Mouse (Mus musculus): ENCODE results near the gene Zfp788.
"Not testable (repeated sequence)": the region's sequence is repeated elsewhere in the genome, so short reads cannot be mapped to it uniquely, and the experiment has no call there.

The Zfp788 gene

GRCm38 (mm10) chr7:41632409-41633220, at the start of gene Zfp788:
Gene Zfp788 (plus strand): TSS chr7:41633203.
- POLR2A ChIA-PET = interaction anchor here (0.6 to 3.9 kb wide), 81 partner anchors 10 to 1977 kb away, joined by 3 to 80 read pairs (median 5); partner anchors contain the start of genes 2610021A01Rik (in 3 of the 4), AI987944 (in 3 of the 4), AW146154 (in 2 of the 4) and Gm20449 (in 2 of the 4)
- CTCF ChIA-PET = interaction anchor here (0.6 to 3.1 kb wide), 15 partner anchors 29 to 1833 kb away, joined by 3 to 34 read pairs (median 5); partner anchors contain the start of genes AW146154 (in 3 of the 4) and Gm20449 (in 3 of the 4)

DNA sequence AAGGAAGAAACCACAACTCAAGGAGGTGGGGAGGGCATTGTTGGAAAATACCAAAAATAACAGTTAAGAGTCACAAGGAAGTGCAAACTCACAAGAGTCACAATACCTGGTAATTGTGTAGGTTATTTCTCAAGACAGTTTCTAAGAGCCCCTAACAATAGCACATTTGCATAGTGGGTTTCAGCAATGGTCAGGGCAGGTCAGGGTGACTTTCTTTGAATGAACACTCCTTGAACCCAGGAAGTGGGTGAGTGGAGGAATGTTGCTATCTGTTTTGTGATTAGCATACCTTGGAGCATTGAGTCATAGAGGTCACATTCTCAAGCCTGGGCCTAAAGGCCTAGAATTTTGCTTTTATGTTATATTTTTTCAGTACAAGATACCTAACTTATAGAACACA, 45.2 kb upstream of the Zfp788 start:
- POLR2A ChIA-PET = interaction anchor here in 1 of 4 experiments (1.2 kb wide), 1 partner anchor 45 kb away, joined by 3 read pairs; the partner anchor contains the start of gene Zfp788
- CTCF ChIA-PET = not testable (repeated sequence)

DNA sequence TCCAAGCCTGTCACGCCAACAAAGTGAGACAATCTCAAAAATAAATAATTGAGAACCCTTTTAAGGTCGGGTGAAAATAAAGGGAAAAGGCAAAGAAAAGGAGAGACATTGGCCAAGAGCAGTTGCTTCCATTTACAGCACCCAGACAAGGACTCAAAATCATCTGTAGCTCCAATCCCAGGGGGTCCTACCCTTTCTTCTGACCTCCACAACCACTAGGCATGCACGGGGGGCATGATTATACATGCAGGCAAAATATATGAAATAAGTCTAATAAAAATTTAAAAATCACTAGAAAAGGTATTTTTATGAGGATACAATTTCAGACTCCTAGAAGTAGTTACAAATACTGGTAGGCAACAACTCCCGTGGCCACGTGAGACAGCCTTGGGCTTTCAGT, 34.4 kb upstream of the Zfp788 start:
- ChIA-PET CTCF (no interaction called here), POLR2A (interaction anchor here in 3 of 4 experiments (0.7 to 2.3 kb wide), 13 partner anchors 10 to 205 kb away, joined by 3 to 11 read pairs (median 4); partner anchors contain the start of genes Zfp788 (in 3 of the 3), AI987944 (in 2 of the 3), AW146154 (in 2 of the 3) and Gm20449 (in 2 of the 3))

DNA sequence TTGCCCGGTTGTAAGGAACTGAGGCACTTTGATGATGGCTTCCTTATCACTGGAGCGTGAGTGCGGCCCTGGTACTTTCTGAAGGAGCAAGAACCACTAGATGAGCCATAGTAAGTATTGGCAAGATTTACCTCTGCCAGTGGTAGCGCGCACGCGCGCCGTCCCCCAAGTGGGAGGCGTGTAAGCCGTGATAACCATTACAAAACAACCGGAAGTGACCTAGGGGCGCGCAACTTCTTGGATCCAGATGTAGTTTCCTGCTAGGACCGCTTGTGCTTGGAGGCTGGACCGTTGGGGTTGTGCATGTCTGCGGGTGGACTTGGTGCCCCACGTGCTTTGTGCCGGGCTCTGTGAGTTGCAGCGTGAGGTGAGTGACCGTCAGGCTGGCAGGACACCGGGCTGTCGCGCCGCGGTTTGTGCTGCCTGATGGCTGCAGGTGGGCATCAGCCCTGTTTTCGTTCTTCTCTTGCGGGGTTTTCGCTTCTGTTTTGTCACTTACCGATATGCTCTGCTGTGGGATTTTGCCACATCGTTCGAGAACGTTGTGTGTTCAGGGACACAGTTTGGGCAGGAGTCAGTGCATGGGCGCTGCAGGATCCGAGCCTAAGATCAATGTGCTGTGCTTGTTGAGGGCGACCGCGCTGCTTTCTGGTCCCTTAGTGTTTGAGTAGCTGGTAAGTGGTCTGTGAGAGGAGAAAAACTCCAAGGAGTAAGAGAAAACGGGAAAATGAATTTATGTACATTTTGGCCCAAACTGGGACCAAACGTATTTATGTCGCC, 33.8 kb upstream of the Zfp788 start, which contains the start of gene 2610021A01Rik:
TSS of gene 2610021A01Rik (plus strand) at position 197 of the 780 bp plus-strand sequence.
- ChIA-PET CTCF (interaction anchor here in 2 of 4 experiments (0.8 to 1.0 kb wide), 2 partner anchors 8 to 99 kb away, joined by 3 read pairs; no protein-coding TSS in a partner anchor), POLR2A (interaction anchor here in 3 of 4 experiments (0.6 to 2.4 kb wide), 25 partner anchors 9 to 906 kb away, joined by 3 to 20 read pairs (median 5); partner anchors contain the start of genes Zfp788 (in 3 of the 3), AW146154 (in 2 of the 3), Gm20449 (in 2 of the 3) and AI987944 (in 1 of the 3))

GRCm38 (mm10) chr7:41599932-41600548, 33.0 kb upstream of the Zfp788 start:
- ChIA-PET CTCF (interaction anchor here in 3 of 4 experiments (0.7 to 1.2 kb wide), 5 partner anchors 9 to 100 kb away, joined by 3 to 5 read pairs (median 3); partner anchors contain the start of gene Zfp788 (in 1 of the 3)), POLR2A (interaction anchor here in 3 of 4 experiments (0.5 to 2.4 kb wide), 21 partner anchors 9 to 905 kb away, joined by 3 to 20 read pairs (median 5); partner anchors contain the start of genes Zfp788 (in 3 of the 3), AW146154 (in 2 of the 3), Gm20449 (in 2 of the 3) and AI987944 (in 1 of the 3))

DNA sequence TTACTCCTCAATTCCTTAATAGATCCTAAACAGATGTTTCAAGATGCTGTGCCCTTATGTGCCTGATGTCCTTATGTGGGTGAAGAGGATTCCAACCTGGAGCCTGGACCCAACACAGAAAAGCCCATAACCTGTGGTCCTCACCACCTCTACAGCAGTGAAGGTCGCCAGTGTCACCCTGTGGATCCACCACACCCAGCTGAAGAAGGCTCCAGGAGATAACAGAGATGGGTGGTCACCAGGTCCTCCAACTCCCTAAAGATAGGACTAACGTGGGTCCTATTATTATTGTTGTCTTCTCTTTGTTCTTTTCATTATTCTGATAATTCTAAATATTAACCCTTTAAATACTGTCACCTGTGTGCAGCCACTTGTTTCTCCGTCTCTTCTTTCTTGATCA, 21.3 kb upstream of the Zfp788 start:
- ChIA-PET POLR2A (interaction anchor here in 1 of 4 experiments (1.0 kb wide), 1 partner anchor 28 kb away, joined by 3 read pairs; no protein-coding TSS in a partner anchor), CTCF (no interaction called here)

- POLR2A ChIA-PET = interaction anchor here in 2 of 4 experiments (0.7 to 0.9 kb wide), 3 partner anchors 17 to 29 kb away, joined by 3 to 4 read pairs (median 3); partner anchors contain the start of gene Zfp788 (in 1 of the 2)
- CTCF ChIA-PET = not testable (repeated sequence)
Measured at GRCm38 (mm10) chr7:41616241-41616640, 16.8 kb upstream of the Zfp788 start.

- POLR2A ChIA-PET = interaction anchor here (0.5 to 3.9 kb wide), 79 partner anchors 10 to 1976 kb away, joined by 3 to 80 read pairs (median 5); partner anchors contain the start of genes 2610021A01Rik (in 3 of the 4), AI987944 (in 3 of the 4), AW146154 (in 2 of the 4) and Gm20449 (in 2 of the 4)
- CTCF ChIA-PET = interaction anchor here (0.6 to 3.1 kb wide), 11 partner anchors 30 to 1832 kb away, joined by 3 to 34 read pairs (median 5); partner anchors contain the start of genes AW146154 (in 3 of the 4) and Gm20449 (in 3 of the 4)
Measured at GRCm38 (mm10) chr7:41633221-41633984, 400 bp downstream of the Zfp788 start.

GRCm38 (mm10) chr7:41674326-41674725, 41.3 kb downstream of the Zfp788 start:
- CTCF ChIA-PET = not testable (repeated sequence)
- POLR2A ChIA-PET = interaction anchor here in 1 of 4 experiments (1.8 kb wide), 1 partner anchor 41 kb away, joined by 7 read pairs; the partner anchor contains the start of gene Zfp788
